Mouse (Mus musculus) ES-E14 (cell line): ENCODE measurements around the gene Fam83c. TPM values are rescaled to one million over a fixed set of nuclear protein-coding genes. Genes with fewer than 3 reads are reported as not detected.

Experiments
- DNase-seq: peaks from one replicate; pipeline ENCODE4 v3.0.0-alpha.2; 2013; ENCODE audit warnings: low read depth, low spot score
- H3K27ac ChIP-seq: 2 replicates; pipeline ENCODE4 v1.5.1; 2012; ENCODE audit warnings: low read depth, mild to moderate bottlenecking, low read length, moderate library complexity, mixed read lengths; ENCODE audit not compliant: poor library complexity, insufficient read depth, severe bottlenecking
- H3K36me3 ChIP-seq: 2 replicates; pipeline ENCODE4 v1.6.1; 2012; ENCODE audit warnings: mild to moderate bottlenecking, low read length, moderate library complexity, mixed read lengths; ENCODE audit not compliant: control insufficient read depth, poor library complexity, insufficient read depth, severe bottlenecking
- H3K4me1 ChIP-seq, 2 experiments: fragments of 150-350 bp in 1 of 2; sonication (generic) in 1 of 2; 2 replicates each; pipeline ENCODE4 v1.6.1; 2012; ENCODE audit warnings: low read length in 2 of 2, mild to moderate bottlenecking in 1 of 2, mixed read lengths in 1 of 2; ENCODE audit not compliant: control insufficient read depth in 2 of 2, insufficient read depth in 2 of 2, poor library complexity in 1 of 2
- H3K4me3 ChIP-seq, 2 experiments: fragments of 150-350 bp in 1 of 2; sonication (generic) in 1 of 2; 2 replicates each; pipeline ENCODE4 v1.5.1; 2012; ENCODE audit warnings: low read length in 2 of 2, low read depth in 1 of 2, mild to moderate bottlenecking in 1 of 2, mixed read lengths in 1 of 2; ENCODE audit not compliant: insufficient read depth in 1 of 2, poor library complexity in 1 of 2, severe bottlenecking in 1 of 2
- H3K9ac ChIP-seq: 2 replicates; pipeline ENCODE4 v1.6.1; 2012; ENCODE audit warnings: low read depth, mild to moderate bottlenecking, low read length, mixed read lengths; ENCODE audit not compliant: poor library complexity, insufficient read depth, severe bottlenecking
- H3K9me3 ChIP-seq: fragments of 150-350 bp; sonication (generic); 2 replicates; pipeline ENCODE4 v1.6.1; 2012; ENCODE audit warnings: low read depth, mild to moderate bottlenecking, low read length; ENCODE audit not compliant: control insufficient read depth, insufficient read depth
- CHD2 ChIP-seq: IDR thresholded peaks from 2 replicates; pipeline ENCODE4 v1.6.1; 2014; ENCODE audit warnings: mild to moderate bottlenecking, low read depth, low read length, inconsistent platforms
- HCFC1 ChIP-seq: IDR thresholded peaks from 2 replicates; pipeline ENCODE4 v1.6.1; 2012; ENCODE audit warnings: low read length, inconsistent platforms, borderline replicate concordance; ENCODE audit not compliant: insufficient read depth
- MAFK ChIP-seq: IDR thresholded peaks from 2 replicates; pipeline ENCODE4 v1.6.1; 2014; ENCODE audit warnings: mild to moderate bottlenecking, low read depth, low read length, inconsistent platforms; ENCODE audit not compliant: insufficient read depth
- ZC3H11A ChIP-seq: IDR thresholded peaks from 2 replicates; pipeline ENCODE4 v1.6.1; 2012; ENCODE audit warnings: low read depth, mild to moderate bottlenecking, inconsistent platforms, low read length, borderline replicate concordance
- ZNF384 ChIP-seq: IDR thresholded peaks from 2 replicates; pipeline ENCODE4 v1.6.1; 2012; ENCODE audit warnings: low read depth, low read length, inconsistent platforms
- in situ Hi-C, 2 experiments: fragments of 600-800 bp; cut with MboI; formaldehyde crosslinking; loops; one replicate each; pipeline ENCODE4 v1.15.1; 2025; ENCODE audit warnings: low sequenced_read_pairs in 2 of 2, inconsistent platforms in 1 of 2; ENCODE audit not compliant: unreplicated experiment in 2 of 2
- total RNA-seq: library from RNA; depleted of rRNA; stranded (reverse); fragments of 300-350 nt; gene quantifications from 2 replicates; pipeline ENCODE4 v1.2.3, GENCODE M21; 2012

The Fam83c gene
- total RNA-seq, 1 experiment, result 0.13 TPM

DNA sequence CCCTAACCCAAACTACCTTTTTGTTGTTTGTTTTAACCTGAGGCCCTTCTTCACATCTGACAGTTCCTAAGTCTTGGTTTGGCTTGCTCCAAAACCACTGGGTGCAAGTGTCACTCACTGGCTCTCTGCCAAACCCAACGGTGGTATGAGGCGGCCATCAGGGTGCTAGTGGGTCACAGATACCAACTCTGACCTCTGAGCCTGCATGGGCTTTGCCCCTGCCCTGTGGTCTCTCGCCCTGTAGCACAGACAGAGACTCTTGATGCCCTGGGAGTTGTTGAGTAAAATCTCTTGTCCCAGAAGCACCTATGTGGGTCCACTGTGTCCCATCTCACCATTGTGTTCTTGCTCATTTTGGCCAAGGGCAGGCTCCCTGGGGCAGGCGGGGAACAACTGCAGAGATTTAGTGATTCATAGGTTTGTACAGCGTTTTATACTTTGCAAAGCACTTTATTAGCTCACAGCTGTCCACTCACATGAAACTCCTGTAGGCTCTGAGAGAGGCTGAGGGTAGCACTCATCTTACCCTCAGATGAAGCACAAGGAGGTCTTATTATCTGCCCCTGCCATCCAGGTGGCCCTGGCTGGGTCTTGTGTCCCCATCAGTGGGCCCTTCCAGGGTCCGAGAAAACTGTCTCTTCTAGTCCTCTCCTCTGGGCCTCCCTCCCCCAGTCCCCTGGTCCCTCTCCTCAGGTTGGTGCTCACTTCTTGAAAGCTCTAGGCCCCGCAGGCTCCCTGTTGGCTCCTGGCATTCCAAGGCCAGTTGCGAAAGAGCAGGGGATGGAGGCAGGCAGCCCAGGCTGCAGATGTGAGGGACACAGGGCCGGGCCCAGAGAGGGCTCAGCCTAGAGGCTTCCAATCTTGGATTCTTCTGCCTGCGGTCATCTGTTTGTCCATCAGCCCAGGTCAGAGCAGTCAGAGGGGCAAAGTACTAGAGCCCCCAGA, 17.1 kb downstream of the Fam83c start:
- no peak overlapping the region for H3K27ac ChIP-seq
- no peak for DNase-seq
- H3K9me3 ChIP-seq, result no peaks in the 10 kb centered on the region
- H3K36me3 ChIP-seq, result peaks cover 21% of the 10 kb centered on the region
- in situ Hi-C loops, result no loop called here
- H3K9ac ChIP-seq, result no peak overlapping the region; the same call in 1 of the 2 replicates
- no peak overlapping the region for H3K4me3 ChIP-seq
- TF ChIP-seq ZNF384 (no peak), CHD2 (no peak), MAFK (no peak), ZC3H11A (no peak), HCFC1 (no peak)
- H3K4me1 ChIP-seq, result peaks cover 0 to 2% of the 10 kb centered on the region in 2 experiments; a peak in 1 of 4 replicates

GRCm38 (mm10) chr2:155816179-155816578, 18.5 kb downstream of the Fam83c start:
- in situ Hi-C loops, result no loop called here
- Histone ChIP-seq H3K36me3 (peaks cover 10% of the 10 kb centered on the region), H3K4me1 (peaks cover 0 to 6% of the 10 kb centered on the region in 2 experiments; a peak in 1 of 4 replicates), H3K4me3 (no peak overlapping the region), H3K9ac (no peak overlapping the region), H3K9me3 (no peaks in the 10 kb centered on the region), H3K27ac (no peak overlapping the region)
- no peak for TF ChIP-seq MAFK
- no peak for TF ChIP-seq HCFC1
- TF ChIP-seq ZC3H11A, result no peak
- no peak for TF ChIP-seq CHD2
- no peak for TF ChIP-seq ZNF384
- no peak for DNase-seq

- in situ Hi-C loops, result no loop called here
- TF ChIP-seq ZC3H11A (no peak), ZNF384 (no peak), HCFC1 (no peak), MAFK (no peak), CHD2 (no peak)
- Histone ChIP-seq H3K4me3 (no peak overlapping the region), H3K4me1 (peaks cover 0 to 6% of the 10 kb centered on the region in 2 experiments; a peak in 1 of 4 replicates), H3K36me3 (peaks cover 3% of the 10 kb centered on the region; the same call in 1 of the 2 replicates), H3K9me3 (no peaks in the 10 kb centered on the region), H3K27ac (no peak overlapping the region), H3K9ac (no peak overlapping the region)
- DNase-seq, result no peak
Measured at GRCm38 (mm10) chr2:155814829-155815228, 19.8 kb downstream of the Fam83c start.

DNA sequence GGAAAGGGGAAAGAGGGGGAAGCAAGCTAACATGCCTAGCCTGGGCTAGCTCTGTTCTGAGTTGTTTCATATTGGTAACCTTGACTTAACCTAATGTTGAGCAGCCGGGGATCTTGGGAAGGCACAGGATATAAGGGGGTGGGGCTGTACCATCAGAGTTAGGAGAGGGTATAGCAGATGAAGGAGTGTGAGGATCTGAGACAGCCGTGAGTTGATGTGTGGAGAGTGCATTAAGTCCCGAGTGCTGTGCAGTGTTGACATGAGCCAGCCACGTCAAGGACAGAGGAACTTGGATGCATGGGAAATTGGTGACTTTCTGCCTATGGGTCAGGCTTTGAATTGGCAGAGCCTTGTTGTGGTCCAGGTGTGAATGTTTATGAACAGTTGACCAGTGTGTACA, 22.0 kb downstream of the Fam83c start:
- H3K4me3 ChIP-seq, result no peak overlapping the region
- peaks cover 0 to 6% of the 10 kb centered on the region in 2 experiments; a peak in 1 of 4 replicates for H3K4me1 ChIP-seq
- H3K9me3 ChIP-seq, result no peaks in the 10 kb centered on the region
- no peak overlapping the region for H3K27ac ChIP-seq
- no peak overlapping the region for H3K9ac ChIP-seq
- no peak for DNase-seq
- H3K36me3 ChIP-seq, result no peaks in the 10 kb centered on the region
- no peak for TF ChIP-seq ZC3H11A
- TF ChIP-seq MAFK, result no peak
- TF ChIP-seq ZNF384, result no peak
- no peak for TF ChIP-seq HCFC1
- TF ChIP-seq CHD2, result no peak
- in situ Hi-C loops, result no loop called here
